Mouse (Mus musculus) urinary bladder, postnatal 10 days (tissue): ENCODE data around the gene Fancc.

Source experiments
- DNase-seq: peaks from one replicate; pipeline ENCODE4 v3.0.0; 2022; ENCODE audit warnings: low spot score

The Fancc gene

DNA sequence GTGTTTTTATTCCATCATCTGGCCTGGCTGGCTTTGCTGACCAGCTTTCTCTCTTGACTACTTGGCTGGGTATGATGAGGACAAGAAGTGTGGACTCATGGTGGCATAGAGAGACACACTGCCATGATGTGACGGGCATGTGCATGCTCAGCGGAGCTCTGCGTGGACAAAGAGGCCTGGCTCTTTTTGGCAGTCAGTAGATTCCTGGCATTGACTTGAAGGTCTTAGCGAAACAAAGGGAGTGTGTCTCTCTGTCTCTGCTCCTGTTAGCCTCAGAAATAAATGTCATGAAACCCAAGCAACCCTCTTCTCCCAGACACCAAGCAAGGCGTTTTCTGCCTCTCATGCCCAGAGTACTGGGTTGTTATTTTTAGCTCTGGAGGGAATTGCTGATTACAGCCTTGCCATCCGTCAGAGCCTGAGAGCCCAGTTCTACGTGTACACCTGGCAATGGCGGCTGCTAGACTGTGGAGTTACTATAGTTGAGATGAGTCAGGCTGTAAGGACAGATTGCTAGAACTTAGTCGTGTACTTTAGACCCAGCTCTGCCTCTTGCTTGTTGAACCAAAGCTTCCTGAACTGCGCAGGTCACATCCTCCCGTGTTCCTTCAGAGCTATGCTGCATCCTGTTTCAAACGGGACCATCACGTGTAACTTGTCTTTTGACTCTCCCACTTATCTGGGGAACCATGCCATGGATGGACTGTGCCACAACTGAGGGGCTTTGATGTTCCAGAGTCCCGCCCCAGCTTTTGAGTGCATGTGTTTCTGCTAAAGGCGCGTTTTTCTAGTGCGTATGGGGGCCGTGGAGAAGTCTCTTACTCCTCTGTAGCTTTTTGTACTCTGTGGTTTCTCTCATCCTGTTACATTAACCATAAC lies 236.1 kb downstream of the Fancc start:
- no peak for DNase-seq

DNA sequence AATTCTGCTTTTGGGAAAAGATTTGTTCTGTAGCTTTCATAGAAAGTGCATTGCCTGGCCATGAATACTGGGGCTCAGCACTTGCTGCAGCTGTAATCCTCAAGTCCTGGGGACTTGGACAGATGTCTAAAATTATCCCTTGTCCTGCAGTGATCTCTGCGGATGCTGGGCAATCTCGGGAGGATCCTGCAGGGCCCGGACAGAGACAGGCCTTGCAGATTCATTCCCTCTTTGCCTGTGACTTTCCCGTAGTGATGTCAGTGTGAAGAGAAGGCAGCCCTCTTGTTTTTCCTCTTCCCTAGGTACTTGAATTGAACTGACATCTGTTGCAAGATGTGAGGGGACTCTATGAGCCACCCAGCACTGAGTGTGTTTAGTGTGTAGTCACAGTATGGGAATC lies 236.9 kb downstream of the Fancc start:
- no peak for DNase-seq

DNA sequence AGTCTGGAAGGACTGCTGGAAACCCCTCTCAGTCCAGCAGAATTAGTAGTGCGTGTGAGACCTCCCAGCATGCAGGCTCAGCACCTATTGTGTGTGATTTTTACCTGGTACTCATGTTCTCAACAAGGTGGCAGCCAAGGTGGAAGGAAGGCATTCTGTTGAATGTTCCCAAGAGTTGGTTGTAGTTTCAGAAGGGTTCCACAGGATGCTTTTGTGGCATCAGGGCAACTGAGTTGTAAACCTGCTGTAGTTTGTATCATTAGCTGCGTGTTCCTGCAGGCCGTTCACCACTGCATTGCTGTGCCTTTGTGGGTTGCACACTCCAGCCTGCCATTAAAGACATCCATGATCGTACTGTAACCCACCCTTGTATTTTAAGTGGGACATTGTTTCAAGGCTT lies 238.4 kb downstream of the Fancc start:
- no peak for DNase-seq

DNA sequence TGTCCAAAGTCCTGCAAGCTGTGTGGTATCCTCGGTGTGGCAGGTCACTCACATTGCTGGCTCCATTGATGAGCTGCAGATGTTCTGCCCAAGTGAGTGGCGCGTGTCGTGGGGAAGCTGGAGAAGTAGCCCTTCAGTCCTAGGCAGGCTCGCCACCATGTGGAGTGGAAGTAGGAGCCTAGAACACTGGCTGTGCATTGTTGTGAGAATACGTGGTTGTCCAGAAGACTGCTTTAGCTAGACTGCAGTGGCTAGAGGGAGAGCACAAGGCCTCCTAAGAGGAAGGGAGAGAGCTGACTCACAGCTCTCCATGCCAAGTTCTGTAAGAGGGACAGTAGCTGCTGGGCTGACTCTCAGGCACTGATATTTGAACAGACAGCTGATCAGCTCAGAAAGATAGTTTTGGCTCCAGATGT lies 238.9 kb downstream of the Fancc start:
- DNase-seq = no peak

DNA sequence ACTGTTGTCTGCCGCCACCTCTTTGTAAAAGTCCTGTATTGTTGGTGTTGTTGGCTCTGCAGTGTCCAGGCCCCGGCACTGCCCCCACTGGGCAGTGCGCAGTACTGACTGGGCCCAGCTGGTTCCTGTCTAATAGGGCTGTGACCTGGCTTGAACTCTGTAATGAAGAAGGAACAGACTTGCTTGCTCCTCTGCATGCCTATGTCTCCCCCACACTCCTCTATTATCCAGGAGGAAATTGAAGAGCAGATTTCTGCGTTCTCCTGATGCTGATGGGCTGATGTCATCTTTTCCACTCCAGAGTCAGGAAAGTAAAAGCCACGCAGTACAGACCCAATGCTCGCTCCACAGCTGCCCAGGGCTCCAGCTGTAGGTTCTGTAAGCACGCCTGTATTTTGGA lies 240.3 kb downstream of the Fancc start:
- no peak for DNase-seq

DNA sequence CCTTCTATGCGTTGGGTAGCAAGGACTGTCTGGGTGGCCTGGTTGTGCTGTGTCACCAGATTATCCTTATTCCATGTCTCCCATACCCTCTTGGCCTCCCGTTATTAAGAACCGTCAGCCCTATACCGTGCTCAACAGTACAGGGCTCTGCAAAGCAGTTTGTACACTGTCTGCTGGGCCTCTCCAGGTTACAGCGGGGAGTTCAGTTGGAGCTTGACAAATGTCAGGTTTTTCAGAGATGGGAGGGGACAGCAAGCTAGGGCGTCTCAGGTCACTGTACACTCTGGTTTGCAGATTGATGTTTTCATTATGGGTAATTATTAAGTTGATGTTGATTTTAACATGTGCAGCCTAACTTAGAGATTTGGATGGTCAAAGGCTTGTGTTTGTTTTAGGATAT lies 240.9 kb downstream of the Fancc start:
- DNase-seq = no peak

DNA sequence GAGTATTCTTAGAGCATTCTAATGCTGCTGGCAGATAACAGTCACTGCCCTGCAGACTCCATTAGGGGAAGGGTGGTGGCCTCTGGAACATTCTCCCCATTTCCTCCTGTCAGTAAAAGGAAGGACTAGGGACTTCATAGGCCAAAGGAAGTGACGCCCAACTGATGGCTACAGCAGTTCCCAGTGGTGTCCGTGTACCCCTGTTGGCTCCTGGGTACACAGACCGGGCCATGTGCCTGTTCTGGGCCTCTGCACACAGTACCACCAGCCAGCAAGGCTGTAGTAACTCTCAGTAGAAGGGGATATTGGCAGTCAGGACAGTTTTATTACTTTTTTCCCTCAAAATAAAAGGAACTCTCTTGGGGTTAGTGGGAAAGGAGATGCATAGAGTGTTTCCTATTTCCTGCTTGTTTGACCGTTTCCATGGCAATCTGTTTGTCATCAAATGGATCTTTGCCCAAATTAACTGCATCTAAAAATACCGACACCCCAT lies 241.5 kb downstream of the Fancc start:
- DNase-seq = no peak

DNA sequence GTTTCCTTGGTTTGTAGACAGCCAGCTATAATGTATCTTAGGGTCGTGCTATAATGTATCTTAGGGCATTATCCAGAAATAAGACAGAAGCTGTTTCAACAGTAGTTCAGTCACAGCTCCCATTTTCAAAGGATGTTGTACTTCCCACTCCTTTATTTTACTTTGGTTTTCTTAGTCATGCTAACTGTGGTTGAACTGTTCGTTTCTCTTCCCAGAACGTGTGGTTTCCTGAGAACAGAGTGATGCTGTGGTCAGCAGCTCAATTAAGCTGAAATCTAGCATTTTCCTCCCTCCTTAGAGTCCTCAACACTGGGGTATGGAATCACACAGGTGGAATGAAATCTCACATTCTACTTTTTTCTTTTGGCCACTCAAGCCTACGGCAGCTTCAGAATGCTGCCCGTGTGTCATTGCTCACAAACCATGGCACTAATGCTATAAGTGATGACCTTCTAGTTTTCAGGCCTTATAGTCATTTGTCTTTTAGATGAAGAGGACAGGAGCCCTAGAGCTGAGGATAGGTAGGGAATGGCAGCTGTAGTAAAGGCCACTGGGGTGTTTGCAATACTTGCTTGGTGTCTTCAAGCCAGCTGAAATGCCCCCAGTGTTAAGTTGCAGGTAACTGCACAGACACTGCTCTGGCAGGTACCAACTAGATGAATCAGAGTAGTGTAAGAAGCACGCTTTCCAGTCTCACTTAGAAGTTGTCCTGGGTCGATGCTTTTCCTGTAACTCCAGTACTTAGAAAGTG lies 243.0 kb downstream of the Fancc start:
- DNase-seq = no peak

DNA sequence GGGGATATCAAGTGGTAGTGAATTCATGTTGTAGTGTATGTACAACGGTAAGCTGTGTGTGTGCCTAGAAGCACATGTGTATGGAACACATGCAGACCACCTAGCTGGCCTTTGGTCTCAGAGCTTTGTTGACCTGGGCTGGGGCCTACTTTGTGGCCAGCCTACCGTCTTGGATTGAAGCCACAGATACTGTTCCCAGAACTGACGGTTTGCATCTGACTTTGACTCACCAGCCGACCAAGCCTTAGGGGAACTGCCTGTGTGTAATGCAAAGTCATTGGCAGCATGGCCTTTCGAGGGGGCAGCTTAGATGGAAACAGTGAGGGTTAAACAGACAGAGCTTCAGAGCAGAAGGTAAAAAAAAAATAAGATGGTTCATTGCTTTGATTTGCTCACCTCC lies 243.9 kb downstream of the Fancc start:
- DNase-seq = no peak

DNA sequence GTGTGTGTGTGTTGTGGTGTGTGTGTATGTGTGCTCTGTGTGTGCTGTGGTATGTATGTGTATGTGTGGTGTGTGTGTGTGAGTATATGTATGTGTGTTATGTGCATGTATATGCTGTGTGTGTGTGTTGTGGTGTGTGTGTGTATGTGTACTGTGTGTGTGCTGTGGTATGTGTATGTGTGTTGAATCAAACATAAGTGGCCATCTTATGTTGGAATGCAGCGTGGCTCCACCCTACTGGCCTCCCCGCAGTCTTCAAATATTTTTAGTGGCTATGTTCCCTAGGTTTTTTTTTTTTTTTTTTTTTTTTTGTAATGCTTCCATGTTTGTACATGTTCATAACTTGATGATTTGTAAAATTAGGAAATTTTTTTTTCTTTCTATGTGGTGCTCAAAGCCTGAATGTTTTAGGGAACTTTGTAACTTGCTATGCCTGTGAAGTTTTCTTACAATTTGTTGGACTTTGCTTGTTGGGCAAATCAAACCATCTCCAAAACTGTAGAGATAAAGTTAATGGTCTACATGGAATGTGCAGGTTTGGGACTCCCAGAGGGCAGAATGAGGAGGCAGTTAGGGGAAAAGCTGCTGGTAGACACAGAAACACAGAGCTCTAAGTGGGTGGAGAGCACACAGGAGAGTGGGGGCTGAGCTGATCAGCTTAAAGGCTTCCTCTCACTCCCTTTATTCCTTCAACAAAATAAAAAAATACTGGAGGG lies 244.6 kb downstream of the Fancc start:
- DNase-seq = no peak

DNA sequence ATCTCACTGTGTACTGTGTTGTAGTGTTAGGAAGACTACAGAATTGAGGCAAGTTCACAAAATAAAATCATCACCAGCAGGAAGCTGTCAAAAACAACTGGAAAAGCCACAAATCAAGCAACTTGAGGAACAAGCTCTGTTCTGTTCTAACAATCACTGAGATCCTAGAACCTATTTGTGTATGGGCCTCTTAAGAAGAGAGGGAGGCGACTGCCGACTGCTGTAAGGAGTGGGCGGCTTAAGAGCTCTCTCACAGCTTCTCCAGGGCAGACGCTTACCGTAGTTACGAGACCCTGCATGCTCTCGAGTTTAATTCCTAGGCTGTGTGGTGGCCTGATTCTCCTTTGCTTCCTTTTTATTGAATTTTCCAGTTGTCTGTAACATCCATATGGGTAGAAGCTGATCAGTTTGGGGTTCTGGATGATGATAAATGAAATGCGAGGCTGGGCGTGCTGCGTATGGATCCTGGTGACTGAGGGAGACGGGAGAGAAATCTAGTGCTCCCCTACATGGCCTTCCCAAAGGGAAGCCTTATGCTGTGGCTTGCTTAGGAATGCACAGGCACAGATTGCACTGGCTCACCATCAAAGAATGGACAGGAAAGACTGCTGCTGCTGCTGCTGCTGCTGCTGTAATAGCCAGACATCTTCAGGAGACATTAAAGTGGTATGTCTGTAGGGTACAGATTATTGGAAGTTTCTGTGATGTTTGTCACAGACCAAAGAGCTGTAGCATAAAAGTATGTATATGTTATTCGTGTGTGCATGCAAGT lies 245.8 kb downstream of the Fancc start:
- no peak for DNase-seq

DNA sequence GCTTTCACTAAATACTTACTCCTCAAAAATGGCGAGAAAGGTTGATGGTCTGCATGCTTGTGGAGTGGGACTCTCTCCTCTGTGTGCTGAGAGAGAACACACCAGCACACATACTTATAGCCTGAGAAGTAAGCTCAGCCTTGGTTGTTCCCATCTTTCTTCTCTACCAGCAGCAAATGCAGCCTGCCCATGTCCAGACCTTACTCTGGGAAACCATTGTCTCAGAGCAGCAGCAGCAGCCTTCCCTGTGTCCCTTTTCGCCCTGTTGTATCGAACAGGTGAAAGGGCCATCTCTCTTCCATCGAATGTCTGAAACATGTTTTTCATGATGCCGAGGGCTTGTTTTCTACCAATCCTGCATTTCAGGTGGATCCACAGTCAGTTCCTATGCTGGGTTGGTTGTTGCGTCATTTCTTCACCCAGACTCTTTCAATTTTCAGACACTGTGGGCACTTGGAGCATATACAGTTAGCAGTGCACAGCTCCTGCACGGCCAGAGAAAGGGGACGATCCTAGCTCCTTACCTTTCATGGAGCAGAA lies 246.6 kb downstream of the Fancc start:
- DNase-seq = no peak

DNA sequence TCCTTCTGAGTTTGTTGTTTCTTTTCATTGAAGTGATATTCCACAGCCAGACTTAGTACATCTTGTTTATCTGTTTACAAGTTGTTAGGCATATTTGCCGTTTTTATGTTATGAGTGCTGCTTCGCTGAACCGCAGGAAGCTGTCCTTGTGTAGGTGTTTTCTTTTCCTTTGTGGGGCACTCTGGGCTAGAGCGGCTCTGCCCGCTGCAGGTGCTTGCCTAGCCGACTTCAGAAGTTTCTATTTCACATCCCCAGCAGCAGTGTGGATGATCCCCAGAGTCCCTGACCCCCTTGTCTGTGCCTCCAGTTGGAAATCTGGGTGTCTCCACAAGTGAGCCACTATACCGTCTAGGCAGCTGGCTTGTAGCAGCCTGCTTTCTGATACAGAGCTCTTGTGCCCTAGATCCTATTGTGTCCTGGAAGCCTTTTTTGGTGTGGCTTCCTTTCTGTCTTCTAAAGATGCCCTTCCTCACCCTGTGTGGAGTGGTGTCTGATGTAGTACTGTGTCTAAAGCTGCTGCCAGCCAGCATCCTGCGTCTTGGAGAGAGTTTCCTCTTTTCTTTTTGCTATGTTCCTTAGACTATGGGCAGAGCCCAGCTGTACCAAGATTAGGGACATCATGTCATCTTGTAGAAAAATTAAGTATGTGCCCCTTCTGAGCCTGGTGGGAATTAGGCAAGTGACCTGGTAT lies 247.2 kb downstream of the Fancc start:
- DNase-seq = no peak

DNA sequence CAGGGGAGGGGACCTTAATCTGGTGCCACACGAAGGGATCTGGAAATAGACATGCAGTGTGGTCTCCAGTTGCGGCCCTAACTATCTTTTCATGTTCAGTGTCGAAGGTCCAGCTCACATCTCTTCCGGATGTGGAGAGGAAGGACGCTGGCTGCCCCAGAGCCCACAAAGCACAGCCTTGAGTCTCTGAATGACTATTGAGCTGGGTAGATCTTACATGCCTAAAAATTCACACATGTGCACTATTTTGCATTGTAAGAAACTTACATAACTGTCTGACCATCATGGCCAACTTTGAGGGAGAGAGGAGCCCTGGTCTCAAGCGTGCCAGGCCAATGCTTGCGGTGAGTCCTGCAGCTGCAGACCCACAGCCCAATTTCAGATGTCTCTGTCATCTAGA lies 247.9 kb downstream of the Fancc start:
- no peak for DNase-seq

DNA sequence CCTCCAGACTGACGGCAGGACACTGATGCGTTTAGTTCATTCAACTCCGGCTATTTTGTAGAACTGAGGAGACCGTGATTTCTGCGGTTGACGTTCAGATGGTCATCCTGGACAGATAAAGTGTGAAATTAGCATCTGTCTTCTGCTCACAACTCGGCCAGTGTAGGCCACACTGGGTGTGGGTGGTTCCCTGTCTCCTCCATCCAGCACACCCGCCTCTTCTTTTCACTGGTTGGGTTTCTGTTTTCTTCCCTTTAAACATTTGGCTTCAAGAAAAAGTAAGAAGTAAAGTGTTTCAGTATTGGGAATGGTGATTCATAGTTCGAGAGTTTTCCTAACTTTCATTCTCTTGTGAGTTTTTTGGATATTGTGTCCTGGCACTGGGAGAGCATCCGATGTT lies 248.8 kb downstream of the Fancc start:
- DNase-seq = no peak

DNA sequence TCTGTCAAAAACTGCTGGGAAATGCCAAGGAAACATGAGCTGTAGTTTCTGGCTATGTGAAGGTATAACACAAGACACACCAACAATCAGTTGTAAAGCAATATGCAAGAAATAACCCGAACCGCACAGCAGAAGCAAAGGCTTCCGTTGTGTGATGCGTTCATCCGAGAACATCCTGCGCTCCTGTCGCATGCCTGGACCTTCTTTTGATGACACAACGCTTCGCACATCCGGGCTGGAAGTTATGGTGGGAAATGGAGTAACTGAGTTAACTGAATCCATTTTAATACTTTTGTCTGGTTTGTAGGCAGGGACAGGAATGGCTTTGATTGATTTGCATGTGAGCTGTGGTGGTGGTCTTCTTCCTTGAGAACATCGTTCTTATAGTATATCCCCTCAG lies 249.4 kb downstream of the Fancc start:
- no peak for DNase-seq

DNA sequence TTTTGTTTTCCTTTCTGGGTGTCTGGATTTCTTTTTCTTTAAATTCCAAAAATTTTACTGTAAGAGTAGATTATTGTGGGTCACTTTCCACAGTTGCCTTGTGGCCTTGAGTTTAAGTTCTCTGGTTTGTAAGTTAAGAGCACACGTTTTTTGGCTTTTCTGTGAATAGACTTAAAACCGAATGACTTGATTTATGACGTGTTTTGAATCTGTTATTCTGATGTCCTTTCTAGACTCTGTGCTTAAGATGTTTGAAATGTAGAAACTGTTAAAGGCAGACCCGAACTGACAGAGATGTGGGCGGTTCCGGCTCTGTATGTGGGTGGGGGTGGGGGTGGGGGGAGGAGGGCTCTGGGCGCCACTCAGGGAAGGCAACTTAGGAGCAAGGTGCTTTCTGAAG lies 250.0 kb downstream of the Fancc start:
- DNase-seq = no peak

DNA sequence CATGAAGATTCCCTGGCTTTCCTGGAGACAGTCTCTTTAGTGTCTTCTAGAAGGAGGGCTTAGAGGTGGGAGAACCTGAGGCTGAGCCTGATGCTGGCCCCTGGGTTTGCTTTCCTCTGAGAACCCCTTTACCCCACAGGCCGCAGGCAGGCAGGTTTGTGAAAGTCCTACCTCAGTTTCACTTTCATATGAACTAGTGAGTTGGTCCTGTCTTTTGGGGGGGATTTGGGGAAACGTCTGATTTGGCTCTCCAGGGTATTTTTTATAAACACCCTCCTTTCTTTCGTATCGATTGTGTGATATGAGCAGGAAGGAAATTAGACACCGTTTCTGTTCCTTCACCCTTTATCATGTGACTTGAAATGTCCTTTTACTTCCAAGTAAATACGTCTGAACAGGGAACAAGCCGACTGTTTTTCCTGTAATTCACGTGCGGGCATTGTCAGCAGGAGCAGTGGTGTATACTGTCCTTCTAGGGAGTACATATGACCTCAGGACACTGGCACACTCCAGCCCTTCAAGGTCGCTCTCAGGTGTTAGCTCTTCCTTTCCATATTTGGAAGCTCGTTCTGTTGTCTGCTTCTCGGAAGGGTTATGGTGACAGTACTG lies 250.6 kb downstream of the Fancc start:
- no peak for DNase-seq

DNA sequence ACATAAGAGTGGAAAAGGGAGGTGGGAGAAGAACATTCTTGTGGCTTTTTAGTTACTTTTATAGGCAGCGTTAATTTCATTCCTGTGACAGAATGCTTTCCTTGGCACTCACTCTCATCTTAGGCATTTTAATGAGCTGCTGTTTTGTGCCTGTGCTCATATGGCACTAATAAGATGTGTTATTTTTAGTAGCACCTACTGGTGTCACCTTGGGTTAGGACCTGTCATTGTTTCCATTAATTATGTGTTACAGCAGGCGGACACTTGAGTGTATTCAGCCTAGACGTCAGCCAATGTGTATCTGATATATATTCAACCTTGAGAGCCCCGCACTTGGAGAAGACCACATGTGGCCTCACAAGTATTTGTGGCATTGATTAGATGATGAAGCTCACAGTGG lies 251.3 kb downstream of the Fancc start:
- no peak for DNase-seq

DNA sequence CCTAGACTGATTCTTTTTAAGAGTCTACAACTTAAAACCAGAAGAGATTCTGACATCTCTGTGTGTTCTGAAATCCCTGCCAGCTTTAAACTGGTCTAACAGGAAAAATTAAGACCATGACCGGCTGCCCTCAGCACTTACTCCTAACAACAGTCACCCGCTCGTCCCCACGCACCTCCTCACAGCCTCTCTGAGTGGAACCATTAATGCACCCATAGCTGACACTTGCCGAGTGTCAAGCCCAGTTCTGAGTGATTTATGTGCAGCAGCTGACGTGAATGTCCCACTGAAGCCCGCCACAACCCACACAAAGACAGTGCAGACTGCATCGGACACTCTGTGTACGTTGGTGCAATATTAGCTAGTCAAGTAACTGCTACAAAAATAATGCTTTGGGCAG lies 251.9 kb downstream of the Fancc start:
- no peak for DNase-seq

DNA sequence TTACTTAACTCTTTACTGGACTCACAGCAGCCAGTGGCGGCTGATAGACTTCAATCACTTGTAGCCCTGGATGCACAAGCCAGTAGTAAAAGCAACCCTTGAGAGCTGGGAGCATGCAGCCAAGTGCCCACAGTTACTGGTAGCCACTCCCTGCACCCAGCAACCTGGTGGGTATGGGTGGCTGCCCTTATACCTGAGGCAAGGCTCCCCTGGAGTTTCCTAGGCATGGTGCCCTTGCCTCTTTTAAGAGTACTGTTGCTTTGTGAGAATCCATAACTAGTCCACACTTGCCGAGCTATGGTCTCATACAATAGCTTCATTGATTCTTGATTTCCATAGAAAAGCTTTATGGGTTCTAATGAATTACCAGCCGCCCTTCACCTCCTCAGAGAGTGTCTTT lies 252.7 kb downstream of the Fancc start:
- no peak for DNase-seq
